Mouse (Mus musculus) CH12.LX (cell line): Measurements from ENCODE around the gene Elovl5.

ENCODE experiments used
- CTCF ChIP-seq, 2 experiments: IDR thresholded peaks in 1 of 2; conservative IDR thresholded peaks in 1 of 2; 2 replicates each; pipeline ENCODE4 v1.5.1; 2011 to 2012; ENCODE audit warnings: low read depth in 2 of 2, low read length in 2 of 2, improper control_type of control experiment in 1 of 2, inconsistent platforms in 1 of 2, mild to moderate bottlenecking in 1 of 2, moderate library complexity in 1 of 2
- EP300 ChIP-seq: IDR thresholded peaks from 2 replicates; pipeline ENCODE4 v1.6.1; 2011; ENCODE audit warnings: low read length, improper control_type of control experiment
- HCFC1 ChIP-seq: IDR thresholded peaks from 2 replicates; pipeline ENCODE4 v1.6.1; 2012; ENCODE audit warnings: low read depth, mild to moderate bottlenecking, inconsistent platforms, low read length, improper control_type of control experiment
- MAFK ChIP-seq: IDR thresholded peaks from 2 replicates; pipeline ENCODE4 v1.6.1; 2011; ENCODE audit warnings: low read length, improper control_type of control experiment; ENCODE audit not compliant: insufficient replicate concordance
- POLR2AphosphoS2 ChIP-seq: IDR thresholded peaks from 2 replicates; pipeline ENCODE4 v1.6.1; 2011; ENCODE audit warnings: low read depth, low read length, improper control_type of control experiment

- TF ChIP-seq EP300 (no peak), POLR2AphosphoS2 (no peak), HCFC1 (no peak), CTCF (conservative IDR thresholded peaks at IDR 0.05 in 1 of 2, IDR thresholded peaks at IDR 0.05 in 1 of 2; ENCODE audit: low read depth in 2 of 2, low read length in 2 of 2) (no peak), MAFK (no peak)
Measured at GRCm38 (mm10) chr9:78030835-78031456, 113.8 kb downstream of the Elovl5 start.
